Mouse (Mus musculus): ENCODE measurements around the gene Lce1a2. TPM values are rescaled to one million over a fixed set of nuclear protein-coding genes. Genes with fewer than 3 reads are reported as not detected.

Gene Lce1a2
- polyA plus RNA-seq, 1 experiment from 2014 or later: 0.42 TPM

DNA sequence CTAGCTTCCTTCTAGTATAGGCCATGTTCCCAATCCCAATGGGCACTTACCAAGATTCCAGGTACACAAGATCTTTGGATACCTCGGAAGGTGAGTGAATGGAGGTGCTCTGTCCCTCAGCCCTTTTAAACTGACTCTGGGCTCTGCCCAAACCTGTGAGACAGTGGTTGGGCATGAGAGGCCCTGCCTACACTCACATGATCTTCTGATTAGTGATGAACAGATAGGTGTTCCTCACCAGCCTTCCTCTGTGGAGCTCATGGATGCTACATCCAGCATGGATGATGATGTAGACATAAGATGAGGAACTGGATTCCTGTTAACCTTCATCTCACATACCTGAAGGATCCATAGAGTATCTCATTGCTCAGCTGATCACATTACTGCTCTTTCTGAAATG, 21.9 kb downstream of the Lce1a2 start, which contains the start of gene Lce1a1:
TSS of gene Lce1a1 (minus strand) at position 101 of the 400 bp plus-strand sequence.
- DNase-seq (ENCODE audit: low spot score): no peak
- WGBS: 74% methylated on average over 1 of the region's 1 CpGs
- Histone ChIP-seq H3K4me1 (ENCODE audit: control insufficient read depth, insufficient read depth, low read length) (no peaks in the 10 kb centered on the region), H3K36me3 (ENCODE audit: control insufficient read depth, insufficient read depth, low read length) (no peaks in the 10 kb centered on the region), H3K27me3 (replicated peaks; ENCODE audit: control insufficient read depth, insufficient read depth, low read length) (no peaks in the 10 kb centered on the region), H3K4me2 (ENCODE audit: low read depth, low read length) (no peak within 1 kb of the TSS), H3K9me3 (ENCODE audit: control insufficient read depth, low read length) (no peaks in the 10 kb centered on the region), H3K4me3 (ENCODE audit: low read depth, low read length) (no peak within 1 kb of the TSS), H3K27ac (replicated peaks; ENCODE audit: low read depth, low read length) (no peak within 1 kb of the TSS), H3K9ac (ENCODE audit: low read depth, low read length) (no peak within 1 kb of the TSS)
- no peak for ATAC-seq (ENCODE audit: low read depth)

DNA sequence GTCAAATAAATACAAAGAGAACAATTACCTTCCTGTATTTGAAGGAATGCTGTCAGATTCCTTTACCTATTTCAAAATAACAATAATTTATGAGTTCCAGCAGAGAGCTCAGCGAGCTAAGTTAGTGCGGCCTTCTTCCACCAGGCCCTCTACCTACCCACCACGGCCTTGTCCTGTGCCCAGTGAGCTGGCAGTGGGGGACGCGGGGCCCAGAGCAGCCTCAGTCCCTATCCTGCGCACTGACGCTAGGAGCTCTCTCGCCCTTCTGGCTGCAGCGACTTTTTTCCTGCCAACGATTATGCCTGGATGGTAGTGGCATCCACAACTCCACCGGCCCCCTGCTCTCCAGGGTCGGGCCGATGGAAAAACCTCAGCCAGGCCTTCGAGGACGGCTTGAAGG, 30.3 kb downstream of the Lce1a2 start:
- no peak overlapping the region for H3K9ac ChIP-seq (ENCODE audit: low read depth, low read length)
- H3K4me1 ChIP-seq (ENCODE audit: control insufficient read depth, insufficient read depth, low read length): no peaks in the 10 kb centered on the region
- WGBS: 90% methylated on average over 15 of the region's 15 CpGs
- no peak overlapping the region for H3K27ac ChIP-seq (replicated peaks; ENCODE audit: low read depth, low read length)
- H3K9me3 ChIP-seq (ENCODE audit: control insufficient read depth, low read length): no peaks in the 10 kb centered on the region
- H3K36me3 ChIP-seq (ENCODE audit: control insufficient read depth, insufficient read depth, low read length): no peaks in the 10 kb centered on the region
- H3K4me3 ChIP-seq (ENCODE audit: low read depth, low read length): no peak overlapping the region
- H3K27me3 ChIP-seq (replicated peaks; ENCODE audit: control insufficient read depth, insufficient read depth, low read length): no peaks in the 10 kb centered on the region
- H3K4me2 ChIP-seq (ENCODE audit: low read depth, low read length): no peak overlapping the region
- DNase-seq (ENCODE audit: low spot score) (no peak), ATAC-seq (ENCODE audit: low read depth) (no peak)

DNA sequence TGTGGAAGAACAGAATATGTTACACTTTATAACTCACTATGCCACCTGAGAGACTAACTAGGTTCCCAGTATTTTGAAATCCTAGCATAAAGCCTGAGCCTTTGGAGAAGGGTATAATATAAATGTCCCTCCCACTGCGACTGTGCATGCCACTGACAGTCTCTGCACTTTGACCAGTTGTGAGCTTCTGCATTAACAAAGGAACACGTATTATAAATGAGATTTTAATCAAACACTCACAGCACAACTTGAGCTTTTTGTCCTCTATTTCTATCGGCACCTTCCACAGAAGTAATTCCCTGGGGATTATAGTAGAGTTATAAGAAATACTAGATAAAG, 31.5 kb downstream of the Lce1a2 start:
- no peaks in the 10 kb centered on the region for H3K9me3 ChIP-seq (ENCODE audit: control insufficient read depth, low read length)
- H3K36me3 ChIP-seq (ENCODE audit: control insufficient read depth, insufficient read depth, low read length): no peaks in the 10 kb centered on the region
- no peak overlapping the region for H3K4me3 ChIP-seq (ENCODE audit: low read depth, low read length)
- 76% methylated on average over 3 of the region's 3 CpGs for WGBS
- H3K27ac ChIP-seq (replicated peaks; ENCODE audit: low read depth, low read length): no peak overlapping the region
- no peak overlapping the region for H3K4me2 ChIP-seq (ENCODE audit: low read depth, low read length)
- H3K27me3 ChIP-seq (replicated peaks; ENCODE audit: control insufficient read depth, insufficient read depth, low read length): no peaks in the 10 kb centered on the region
- H3K4me1 ChIP-seq (ENCODE audit: control insufficient read depth, insufficient read depth, low read length): no peaks in the 10 kb centered on the region
- DNase-seq (ENCODE audit: low spot score) (no peak), ATAC-seq (ENCODE audit: low read depth) (no peak)
- H3K9ac ChIP-seq (ENCODE audit: low read depth, low read length): no peak overlapping the region

DNA sequence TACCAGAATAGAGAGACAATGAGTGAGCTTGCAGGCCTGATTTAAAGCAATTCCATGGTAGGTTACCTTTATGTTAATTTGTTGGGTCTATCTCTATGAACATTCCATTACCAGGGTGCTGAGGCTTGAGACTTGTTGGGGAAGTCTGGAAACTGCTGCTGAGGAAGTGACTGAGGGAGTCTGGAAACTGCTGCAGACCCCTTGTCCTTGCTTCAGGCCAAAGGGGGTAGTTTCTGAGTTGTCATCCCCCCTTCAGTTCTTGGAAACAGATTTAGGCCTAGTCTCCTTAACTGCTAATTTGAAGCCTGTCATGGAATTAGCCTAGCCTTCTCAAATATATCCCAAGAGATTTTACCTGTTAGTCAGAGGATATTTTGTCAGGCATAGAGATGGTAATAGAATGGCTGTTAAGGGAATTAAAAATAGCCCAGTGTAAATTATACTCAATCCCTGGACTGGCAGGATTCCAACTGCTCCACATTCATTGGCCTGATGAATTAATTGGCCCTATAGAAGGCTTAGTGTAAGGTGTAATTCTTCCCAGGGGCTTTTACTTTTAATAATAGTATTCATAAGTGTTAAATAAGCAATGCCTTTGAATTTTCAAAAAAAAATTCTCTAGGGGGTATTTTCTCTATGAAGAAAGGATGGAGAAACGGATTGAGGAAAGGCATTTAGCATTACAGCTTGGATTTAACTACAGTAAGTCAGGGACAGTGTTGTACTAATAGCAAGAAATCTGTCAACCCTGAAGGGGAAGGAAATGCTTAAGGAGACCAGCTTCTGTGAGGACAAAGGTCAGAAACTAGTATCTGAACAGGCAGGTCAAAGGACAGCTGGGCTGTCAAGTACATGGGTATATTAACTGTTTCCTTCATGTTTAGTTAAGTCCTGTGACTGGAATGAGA, 32.1 kb downstream of the Lce1a2 start:
- ATAC-seq (ENCODE audit: low read depth) (peak; percentile 85; the same call in 1 of the 2 replicates), DNase-seq (ENCODE audit: low spot score) (peak; percentile 64)
- Histone ChIP-seq H3K9me3 (ENCODE audit: control insufficient read depth, low read length) (no peaks in the 10 kb centered on the region), H3K36me3 (ENCODE audit: control insufficient read depth, insufficient read depth, low read length) (no peaks in the 10 kb centered on the region), H3K9ac (ENCODE audit: low read depth, low read length) (no peak overlapping the region), H3K4me1 (ENCODE audit: control insufficient read depth, insufficient read depth, low read length) (no peaks in the 10 kb centered on the region), H3K27me3 (replicated peaks; ENCODE audit: control insufficient read depth, insufficient read depth, low read length) (no peaks in the 10 kb centered on the region), H3K4me3 (ENCODE audit: low read depth, low read length) (no peak overlapping the region), H3K27ac (replicated peaks; ENCODE audit: low read depth, low read length) (no peak overlapping the region), H3K4me2 (ENCODE audit: low read depth, low read length) (no peak overlapping the region)
- WGBS: 31% methylated on average over 1 of the region's 1 CpGs

DNA sequence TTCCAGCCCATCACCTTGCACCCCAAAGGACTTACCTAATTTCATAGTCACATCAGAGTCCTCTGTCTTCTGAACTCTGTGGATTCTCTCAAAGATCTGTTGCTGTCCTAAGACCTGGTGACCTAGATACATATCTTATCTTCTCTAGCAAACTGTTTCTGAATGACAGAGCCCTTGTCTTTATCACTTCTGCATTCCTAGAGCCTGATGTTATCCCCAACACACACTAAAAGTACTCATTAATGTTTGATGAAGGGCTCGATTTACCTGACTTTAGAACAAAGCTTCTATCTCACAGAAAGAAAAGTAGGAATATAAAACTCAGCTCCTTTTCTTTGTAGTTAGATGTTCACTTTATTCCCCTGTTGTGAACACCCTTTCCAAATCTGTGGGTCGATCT, 48.6 kb downstream of the Lce1a2 start, which contains the start of gene Lce6a:
TSS of gene Lce6a (minus strand) at position 101 of the 400 bp plus-strand sequence.
- ATAC-seq (ENCODE audit: low read depth): no peak
- H3K9ac ChIP-seq (ENCODE audit: low read depth, low read length): no peak within 1 kb of the TSS
- no peaks in the 10 kb centered on the region for H3K4me1 ChIP-seq (ENCODE audit: control insufficient read depth, insufficient read depth, low read length)
- H3K36me3 ChIP-seq (ENCODE audit: control insufficient read depth, insufficient read depth, low read length): no peaks in the 10 kb centered on the region
- H3K27ac ChIP-seq (replicated peaks; ENCODE audit: low read depth, low read length): no peak within 1 kb of the TSS
- H3K4me3 ChIP-seq (ENCODE audit: low read depth, low read length): no peak within 1 kb of the TSS
- H3K4me2 ChIP-seq (ENCODE audit: low read depth, low read length): no peak within 1 kb of the TSS
- WGBS: 74% methylated on average over 2 of the region's 2 CpGs
- no peaks in the 10 kb centered on the region for H3K9me3 ChIP-seq (ENCODE audit: control insufficient read depth, low read length)
- no peak for DNase-seq (ENCODE audit: low spot score)
- H3K27me3 ChIP-seq (replicated peaks; ENCODE audit: control insufficient read depth, insufficient read depth, low read length): no peaks in the 10 kb centered on the region

Other genes starting within 250 kb of the Lce1a2 start
- 6.1 and 6.2 TPM in 2 replicates for gene Gm9774, start 240.9 kb downstream of the Lce1a2 start, polyA plus RNA-seq (2014; fragmentation: Nextera tagmentation; extraction: Ambion mirVana)
- 0.29 TPM in 1 of 2 replicates, not detected in the other for gene Sprr2k, start 237.7 kb downstream of the Lce1a2 start, polyA plus RNA-seq (2014; fragmentation: Nextera tagmentation; extraction: Ambion mirVana)
- 3.4 and 12.9 TPM in 2 replicates for gene Sprr1b, start 231.5 kb downstream of the Lce1a2 start, polyA plus RNA-seq (2014; fragmentation: Nextera tagmentation; extraction: Ambion mirVana)
- gene Sprr3, start 211.6 kb downstream of the Lce1a2 start, polyA plus RNA-seq (2014; fragmentation: Nextera tagmentation; extraction: Ambion mirVana): 0.45 and 4.9 TPM in 2 replicates
- 28.3 and 67.4 TPM in 2 replicates for gene Sprr1a, start 184.4 kb downstream of the Lce1a2 start, polyA plus RNA-seq (2014; fragmentation: Nextera tagmentation; extraction: Ambion mirVana)
- not detected in 2 replicates for gene Sprr4, start 169.8 kb downstream of the Lce1a2 start, polyA plus RNA-seq (2014; fragmentation: Nextera tagmentation; extraction: Ambion mirVana)
- 0.89 TPM in 1 of 2 replicates, not detected in the other for gene 2310046K23Rik, start 135.8 kb downstream of the Lce1a2 start, polyA plus RNA-seq (2014; fragmentation: Nextera tagmentation; extraction: Ambion mirVana)
- gene Ivl, start 96.6 kb downstream of the Lce1a2 start, polyA plus RNA-seq (2014; fragmentation: Nextera tagmentation; extraction: Ambion mirVana): 0.45 and 1.4 TPM in 2 replicates
- gene Smcp, start 81.3 kb downstream of the Lce1a2 start, polyA plus RNA-seq (2014; fragmentation: Nextera tagmentation; extraction: Ambion mirVana): not detected in 2 replicates
- not detected in 2 replicates for gene 2210017I01Rik, start 62.8 kb downstream of the Lce1a2 start, polyA plus RNA-seq (2014; fragmentation: Nextera tagmentation; extraction: Ambion mirVana)
- not detected in 2 replicates for gene Lce6a, start 48.7 kb downstream of the Lce1a2 start, polyA plus RNA-seq (2014; fragmentation: Nextera tagmentation; extraction: Ambion mirVana)
- gene Lce1a1, start 22.0 kb downstream of the Lce1a2 start, polyA plus RNA-seq (2014; fragmentation: Nextera tagmentation; extraction: Ambion mirVana): not detected in 2 replicates
- gene Lce1b, start 13.4 kb downstream of the Lce1a2 start, polyA plus RNA-seq (2014; fragmentation: Nextera tagmentation; extraction: Ambion mirVana): not detected in 2 replicates
- gene Lce1c, start 8.9 kb upstream of the Lce1a2 start, polyA plus RNA-seq (2014; fragmentation: Nextera tagmentation; extraction: Ambion mirVana): 0.42 TPM in 1 of 2 replicates, not detected in the other
- gene Lce1d, start 16.9 kb upstream of the Lce1a2 start, polyA plus RNA-seq (2014; fragmentation: Nextera tagmentation; extraction: Ambion mirVana): 0.26 and 0.33 TPM in 2 replicates
- not detected in 2 replicates for gene Lce1e, start 38.8 kb upstream of the Lce1a2 start, polyA plus RNA-seq (2014; fragmentation: Nextera tagmentation; extraction: Ambion mirVana)
- 0.33 TPM in 1 of 2 replicates, not detected in the other for gene Lce1f, start 50.0 kb upstream of the Lce1a2 start, polyA plus RNA-seq (2014; fragmentation: Nextera tagmentation; extraction: Ambion mirVana)
- not detected in 2 replicates for gene Gm38119, start 68.8 kb upstream of the Lce1a2 start, polyA plus RNA-seq (2014; fragmentation: Nextera tagmentation; extraction: Ambion mirVana)
- gene Lce1g, start 82.0 kb upstream of the Lce1a2 start, polyA plus RNA-seq (2014; fragmentation: Nextera tagmentation; extraction: Ambion mirVana): 0.25 TPM in 1 of 2 replicates, not detected in the other
- gene Lce1h, start 94.8 kb upstream of the Lce1a2 start, polyA plus RNA-seq (2014; fragmentation: Nextera tagmentation; extraction: Ambion mirVana): 0.25 TPM in 1 of 2 replicates, not detected in the other
- 0.25 TPM in 1 of 2 replicates, not detected in the other for gene Lce1i, start 108.6 kb upstream of the Lce1a2 start, polyA plus RNA-seq (2014; fragmentation: Nextera tagmentation; extraction: Ambion mirVana)
- gene Lce1j, start 120.2 kb upstream of the Lce1a2 start, polyA plus RNA-seq (2014; fragmentation: Nextera tagmentation; extraction: Ambion mirVana): not detected in 2 replicates
- gene Lce1k, start 137.6 kb upstream of the Lce1a2 start, polyA plus RNA-seq (2014; fragmentation: Nextera tagmentation; extraction: Ambion mirVana): not detected in 2 replicates
- 0.07 and 0.47 TPM in 2 replicates for gene Kprp, start 156.9 kb upstream of the Lce1a2 start, polyA plus RNA-seq (2014; fragmentation: Nextera tagmentation; extraction: Ambion mirVana)
- not detected in 2 replicates for gene Lce1l, start 181.0 kb upstream of the Lce1a2 start, polyA plus RNA-seq (2014; fragmentation: Nextera tagmentation; extraction: Ambion mirVana)
- not detected in 2 replicates for gene 2310050C09Rik, start 199.9 kb upstream of the Lce1a2 start, polyA plus RNA-seq (2014; fragmentation: Nextera tagmentation; extraction: Ambion mirVana)